Mouse (Mus musculus): ENCODE data around the gene Ms4a5. TPM values are rescaled to one million over a fixed set of nuclear protein-coding genes. Genes with fewer than 3 reads are reported as not detected.

The Ms4a5 gene
- polyA plus RNA-seq, 1 experiment from 2014 or later = not detected

GRCm38 (mm10) chr19:11261522-11261921 is 22.2 kb downstream of the Ms4a5 start:
- ATAC-seq (replicated peaks; ENCODE audit: insufficient number of reproducible peaks, low FRiP score, low TSS enrichment, low read depth) (no peak), DNase-seq (ENCODE audit: low spot score) (no peak)
- no peaks in the 10 kb centered on the region for H3K36me3 ChIP-seq (replicated peaks; ENCODE audit: control insufficient read depth, insufficient read depth, low read depth, low read length)
- H3K27me3 ChIP-seq (ENCODE audit: control insufficient read depth, insufficient read depth, low read length) = no peaks in the 10 kb centered on the region
- WGBS = 85% methylated on average over 2 of the region's 2 CpGs
- H3K9me3 ChIP-seq (replicated peaks; ENCODE audit: control insufficient read depth, low read length) = no peaks in the 10 kb centered on the region
- H3K4me3 ChIP-seq (ENCODE audit: low read depth, low read length) = no peak overlapping the region
- H3K4me2 ChIP-seq (ENCODE audit: low read depth, low read length) = no peak overlapping the region
- no peak overlapping the region for H3K9ac ChIP-seq (replicated peaks; ENCODE audit: low read length)
- no peaks in the 10 kb centered on the region for H3K4me1 ChIP-seq (ENCODE audit: control insufficient read depth, insufficient read depth, low read length)
- no peak overlapping the region for H3K27ac ChIP-seq (replicated peaks; ENCODE audit: low read depth, low read length)

- H3K4me2 ChIP-seq (ENCODE audit: low read depth, low read length) = no peak overlapping the region
- no peak overlapping the region for H3K4me3 ChIP-seq (ENCODE audit: low read depth, low read length)
- H3K27ac ChIP-seq (replicated peaks; ENCODE audit: low read depth, low read length) = no peak overlapping the region
- H3K27me3 ChIP-seq (ENCODE audit: control insufficient read depth, insufficient read depth, low read length) = no peaks in the 10 kb centered on the region
- ATAC-seq (replicated peaks; ENCODE audit: insufficient number of reproducible peaks, low FRiP score, low TSS enrichment, low read depth) = no peak
- no peaks in the 10 kb centered on the region for H3K9me3 ChIP-seq (replicated peaks; ENCODE audit: control insufficient read depth, low read length)
- H3K4me1 ChIP-seq (ENCODE audit: control insufficient read depth, insufficient read depth, low read length) = no peaks in the 10 kb centered on the region
- no peak for DNase-seq (ENCODE audit: low spot score)
- no peak overlapping the region for H3K9ac ChIP-seq (replicated peaks; ENCODE audit: low read length)
- no peaks in the 10 kb centered on the region for H3K36me3 ChIP-seq (replicated peaks; ENCODE audit: control insufficient read depth, insufficient read depth, low read depth, low read length)
Measured at GRCm38 (mm10) chr19:11244230-11244629, 39.4 kb downstream of the Ms4a5 start.

- Histone ChIP-seq H3K27ac (replicated peaks; ENCODE audit: low read depth, low read length) (no peak overlapping the region), H3K27me3 (ENCODE audit: control insufficient read depth, insufficient read depth, low read length) (no peaks in the 10 kb centered on the region), H3K4me2 (ENCODE audit: low read depth, low read length) (no peak overlapping the region), H3K4me1 (ENCODE audit: control insufficient read depth, insufficient read depth, low read length) (no peaks in the 10 kb centered on the region), H3K9ac (replicated peaks; ENCODE audit: low read length) (no peak overlapping the region), H3K4me3 (ENCODE audit: low read depth, low read length) (no peak overlapping the region), H3K9me3 (replicated peaks; ENCODE audit: control insufficient read depth, low read length) (no peaks in the 10 kb centered on the region), H3K36me3 (replicated peaks; ENCODE audit: control insufficient read depth, insufficient read depth, low read depth, low read length) (no peaks in the 10 kb centered on the region)
- no peak for DNase-seq (ENCODE audit: low spot score)
- ATAC-seq (replicated peaks; ENCODE audit: insufficient number of reproducible peaks, low FRiP score, low TSS enrichment, low read depth) = no peak
- 61% methylated on average over 5 of the region's 5 CpGs for WGBS
Measured at GRCm38 (mm10) chr19:11242560-11242959, 41.1 kb downstream of the Ms4a5 start.

GRCm38 (mm10) chr19:11235820-11236219 is 47.9 kb downstream of the Ms4a5 start:
- Histone ChIP-seq H3K9ac (replicated peaks; ENCODE audit: low read length) (no peak overlapping the region), H3K4me2 (ENCODE audit: low read depth, low read length) (no peak overlapping the region), H3K9me3 (replicated peaks; ENCODE audit: control insufficient read depth, low read length) (no peaks in the 10 kb centered on the region), H3K4me1 (ENCODE audit: control insufficient read depth, insufficient read depth, low read length) (no peaks in the 10 kb centered on the region), H3K27me3 (ENCODE audit: control insufficient read depth, insufficient read depth, low read length) (no peaks in the 10 kb centered on the region), H3K4me3 (ENCODE audit: low read depth, low read length) (no peak overlapping the region), H3K36me3 (replicated peaks; ENCODE audit: control insufficient read depth, insufficient read depth, low read depth, low read length) (no peaks in the 10 kb centered on the region), H3K27ac (replicated peaks; ENCODE audit: low read depth, low read length) (no peak overlapping the region)
- no peak for DNase-seq (ENCODE audit: low spot score)
- no peak for ATAC-seq (replicated peaks; ENCODE audit: insufficient number of reproducible peaks, low FRiP score, low TSS enrichment, low read depth)

- Histone ChIP-seq H3K27ac (replicated peaks; ENCODE audit: low read depth, low read length) (no peak overlapping the region), H3K36me3 (replicated peaks; ENCODE audit: control insufficient read depth, insufficient read depth, low read depth, low read length) (no peaks in the 10 kb centered on the region), H3K27me3 (ENCODE audit: control insufficient read depth, insufficient read depth, low read length) (no peaks in the 10 kb centered on the region), H3K4me1 (ENCODE audit: control insufficient read depth, insufficient read depth, low read length) (no peaks in the 10 kb centered on the region), H3K9ac (replicated peaks; ENCODE audit: low read length) (no peak overlapping the region), H3K4me3 (ENCODE audit: low read depth, low read length) (no peak overlapping the region), H3K9me3 (replicated peaks; ENCODE audit: control insufficient read depth, low read length) (no peaks in the 10 kb centered on the region), H3K4me2 (ENCODE audit: low read depth, low read length) (no peak overlapping the region)
- ATAC-seq (replicated peaks; ENCODE audit: insufficient number of reproducible peaks, low FRiP score, low TSS enrichment, low read depth) (no peak), DNase-seq (ENCODE audit: low spot score) (no peak)
- 70% methylated on average over 5 of the region's 5 CpGs for WGBS
Measured at GRCm38 (mm10) chr19:11234921-11235735, 48.5 kb downstream of the Ms4a5 start.

GRCm38 (mm10) chr19:11234244-11234643 is 49.4 kb downstream of the Ms4a5 start:
- H3K4me1 ChIP-seq (ENCODE audit: control insufficient read depth, insufficient read depth, low read length) = no peaks in the 10 kb centered on the region
- H3K36me3 ChIP-seq (replicated peaks; ENCODE audit: control insufficient read depth, insufficient read depth, low read depth, low read length) = no peaks in the 10 kb centered on the region
- no peak overlapping the region for H3K4me3 ChIP-seq (ENCODE audit: low read depth, low read length)
- 79% methylated on average over 5 of the region's 5 CpGs for WGBS
- no peaks in the 10 kb centered on the region for H3K27me3 ChIP-seq (ENCODE audit: control insufficient read depth, insufficient read depth, low read length)
- DNase-seq (ENCODE audit: low spot score) (no peak), ATAC-seq (replicated peaks; ENCODE audit: insufficient number of reproducible peaks, low FRiP score, low TSS enrichment, low read depth) (no peak)
- H3K9ac ChIP-seq (replicated peaks; ENCODE audit: low read length) = no peak overlapping the region
- H3K4me2 ChIP-seq (ENCODE audit: low read depth, low read length) = no peak overlapping the region
- no peak overlapping the region for H3K27ac ChIP-seq (replicated peaks; ENCODE audit: low read depth, low read length)
- no peaks in the 10 kb centered on the region for H3K9me3 ChIP-seq (replicated peaks; ENCODE audit: control insufficient read depth, low read length)

- no peaks in the 10 kb centered on the region for H3K9me3 ChIP-seq (replicated peaks; ENCODE audit: control insufficient read depth, low read length)
- ATAC-seq (replicated peaks; ENCODE audit: insufficient number of reproducible peaks, low FRiP score, low TSS enrichment, low read depth) = no peak
- no peaks in the 10 kb centered on the region for H3K4me1 ChIP-seq (ENCODE audit: control insufficient read depth, insufficient read depth, low read length)
- H3K4me3 ChIP-seq (ENCODE audit: low read depth, low read length) = no peak within 1 kb of the TSS
- 72% methylated on average over 5 of the region's 5 CpGs for WGBS
- no peak within 1 kb of the TSS for H3K9ac ChIP-seq (replicated peaks; ENCODE audit: low read length)
- H3K27me3 ChIP-seq (ENCODE audit: control insufficient read depth, insufficient read depth, low read length) = no peaks in the 10 kb centered on the region
- no peaks in the 10 kb centered on the region for H3K36me3 ChIP-seq (replicated peaks; ENCODE audit: control insufficient read depth, insufficient read depth, low read depth, low read length)
- H3K27ac ChIP-seq (replicated peaks; ENCODE audit: low read depth, low read length) = no peak within 1 kb of the TSS
- no peak within 1 kb of the TSS for H3K4me2 ChIP-seq (ENCODE audit: low read depth, low read length)
- no peak for DNase-seq (ENCODE audit: low spot score)
Measured at GRCm38 (mm10) chr19:11232348-11232747, 51.3 kb downstream of the Ms4a5 start, which contains the start of gene Ms4a12. TSS of gene Ms4a12 (minus strand) at chr19:11232448.
